Mouse (Mus musculus) neural tube, embryonic 12.5 days (tissue): ENCODE data around the gene Nectin2. TPM values are rescaled to one million over a fixed set of nuclear protein-coding genes. Genes with fewer than 3 reads are reported as not detected.
"Not testable (repeated sequence)": the region's sequence is repeated elsewhere in the genome, so short reads cannot be mapped to it uniquely, and the experiment has no call there.

Experiments
- ATAC-seq: fragments of 200-750 bp; cut with Nextera tagmentation; 2 replicates; pipeline ENCODE4 v1.8.0; 2017; ENCODE audit warnings: low read depth, mild to moderate bottlenecking, moderate TSS enrichment, moderate library complexity; ENCODE audit not compliant: low FRiP score
- H3K27ac ChIP-seq: fragments of 300-500 bp; sonication (generic); 2 replicates; pipeline ENCODE4 v1.5.1; 2016
- H3K27me3 ChIP-seq: fragments of 300-500 bp; sonication (generic); replicated peaks from 2 replicates; pipeline ENCODE4 v1.6.1; 2016; ENCODE audit warnings: mild to moderate bottlenecking
- H3K36me3 ChIP-seq: fragments of 300-500 bp; sonication (generic); 2 replicates; pipeline ENCODE4 v1.6.1; 2016; ENCODE audit warnings: mild to moderate bottlenecking
- H3K4me1 ChIP-seq: fragments of 300-500 bp; sonication (generic); 2 replicates; pipeline ENCODE4 v1.6.1; 2016
- H3K4me2 ChIP-seq: fragments of 300-500 bp; sonication (generic); replicated peaks from 2 replicates; pipeline ENCODE4 v1.6.1; 2016; ENCODE audit warnings: mild to moderate bottlenecking
- H3K4me3 ChIP-seq: fragments of 300-500 bp; sonication (generic); 2 replicates; pipeline ENCODE4 v1.5.1; 2016
- H3K9ac ChIP-seq: fragments of 300-500 bp; sonication (generic); 2 replicates; pipeline ENCODE4 v1.6.1; 2016; ENCODE audit warnings: mild to moderate bottlenecking
- H3K9me3 ChIP-seq: fragments of 300-500 bp; sonication (generic); 2 replicates; pipeline ENCODE4 v1.6.1; 2016; ENCODE audit warnings: mild to moderate bottlenecking
- WGBS: fragments of 180-500 bp; shearing (Covaris S2); methylation state at CpG from one replicate; pipeline ENCODE4 v1.1.7; 2016; 5-methylcytosine and 5-hydroxymethylcytosine counted together
- polyA plus RNA-seq: library from polyadenylated mRNA; unstranded; fragments of >200 nt; fragmentation: Nextera tagmentation; extraction: Ambion mirVana; gene quantifications from 2 replicates; pipeline ENCODE4 v1.2.1, GENCODE M21; 2016

Gene Nectin2
- 63.5 and 64.4 TPM in 2 replicates for polyA plus RNA-seq

GRCm38 (mm10) chr7:19750217-19751069, at the start of gene Nectin2:
TSS of gene Nectin2 (minus strand) at chr7:19750483.
- Histone ChIP-seq H3K27me3 (no peaks in the 10 kb centered on the region), H3K27ac (peak within 1 kb of the TSS; percentile 50; the same call in 1 of the 2 replicates), H3K9ac (peak within 1 kb of the TSS; percentile 87), H3K9me3 (no peaks in the 10 kb centered on the region), H3K4me2 (peak within 1 kb of the TSS; percentile 86), H3K4me3 (peak within 1 kb of the TSS; percentile 84), H3K4me1 (peaks cover 32% of the 10 kb centered on the region), H3K36me3 (no peaks in the 10 kb centered on the region)
- peak; percentile 57 for ATAC-seq
- WGBS: 17% methylated on average over 19 of the region's 19 CpGs

- no peak within 1 kb of the TSS for H3K27ac ChIP-seq
- no peaks in the 10 kb centered on the region for H3K9me3 ChIP-seq
- 2% methylated on average over 32 of the region's 32 CpGs for WGBS
- H3K4me1 ChIP-seq: no peaks in the 10 kb centered on the region
- H3K4me3 ChIP-seq: no peak within 1 kb of the TSS
- peak; percentile 41; the same call in 1 of the 2 replicates for ATAC-seq
- H3K36me3 ChIP-seq: no peaks in the 10 kb centered on the region
- peaks cover 25% of the 10 kb centered on the region for H3K27me3 ChIP-seq
- no peak within 1 kb of the TSS for H3K9ac ChIP-seq
- H3K4me2 ChIP-seq: no peak within 1 kb of the TSS
Measured at GRCm38 (mm10) chr7:19796697-19797588, 46.7 kb upstream of the Nectin2 start, which contains the start of gene Cblc. TSS of gene Cblc (minus strand) at chr7:19796809.

- no peak overlapping the region for H3K9ac ChIP-seq
- H3K27ac ChIP-seq: no peak overlapping the region
- H3K27me3 ChIP-seq: peaks cover 25% of the 10 kb centered on the region
- WGBS: 9% methylated on average over 18 of the region's 18 CpGs
- no peak for ATAC-seq
- H3K9me3 ChIP-seq: no peaks in the 10 kb centered on the region
- no peaks in the 10 kb centered on the region for H3K36me3 ChIP-seq
- no peak overlapping the region for H3K4me3 ChIP-seq
- no peaks in the 10 kb centered on the region for H3K4me1 ChIP-seq
- H3K4me2 ChIP-seq: no peak overlapping the region
Measured at GRCm38 (mm10) chr7:19796254-19796653, 46.0 kb upstream of the Nectin2 start.

- 59% methylated on average over 2 of the region's 2 CpGs for WGBS
Measured at GRCm38 (mm10) chr7:19795236-19795635, 45.0 kb upstream of the Nectin2 start.

GRCm38 (mm10) chr7:19792701-19793630, 42.7 kb upstream of the Nectin2 start:
- no peak for ATAC-seq
- Histone ChIP-seq H3K27ac (no peak overlapping the region), H3K4me1 (peaks cover 4% of the 10 kb centered on the region; the same call in 1 of the 2 replicates), H3K4me3 (no peak overlapping the region), H3K27me3 (peaks cover 25% of the 10 kb centered on the region), H3K36me3 (no peaks in the 10 kb centered on the region), H3K9ac (no peak overlapping the region), H3K4me2 (no peak overlapping the region), H3K9me3 (no peaks in the 10 kb centered on the region)
- WGBS: 85% methylated on average over 19 of the region's 19 CpGs

More at GRCm38 (mm10) chr7:19795236-19795635, 45.0 kb upstream of the Nectin2 start:
- no peak for ATAC-seq
- no peaks in the 10 kb centered on the region for H3K9me3 ChIP-seq
- H3K4me3 ChIP-seq: no peak overlapping the region
- no peak overlapping the region for H3K9ac ChIP-seq
- H3K36me3 ChIP-seq: no peaks in the 10 kb centered on the region
- H3K4me1 ChIP-seq: no peaks in the 10 kb centered on the region
- H3K27ac ChIP-seq: no peak overlapping the region
- H3K4me2 ChIP-seq: no peak overlapping the region
- peaks cover 25% of the 10 kb centered on the region for H3K27me3 ChIP-seq

- not testable (repeated sequence) for H3K27ac ChIP-seq, H3K36me3 ChIP-seq, H3K4me2 ChIP-seq, H3K4me1 ChIP-seq, H3K4me3 ChIP-seq, H3K9me3 ChIP-seq, H3K9ac ChIP-seq, ATAC-seq
- H3K27me3 ChIP-seq: peaks cover 15% of the 10 kb centered on the region
- 90% methylated on average over 2 of the region's 2 CpGs for WGBS
Measured at GRCm38 (mm10) chr7:19791504-19791903, 41.2 kb upstream of the Nectin2 start.

- H3K27me3 ChIP-seq: peaks cover under 1% of the 10 kb centered on the region; the same call in 1 of the 2 replicates
- ATAC-seq: no peak
- no peaks in the 10 kb centered on the region for H3K9me3 ChIP-seq
- H3K4me3 ChIP-seq: peak overlapping the region; percentile 26; the same call in 1 of the 2 replicates
- peak overlapping the region; percentile 64 for H3K4me2 ChIP-seq
- H3K27ac ChIP-seq: no peak overlapping the region
- 0 out of 2 replicates have a peak overlapping the region, but pooled peaks have one; percentile 26 for H3K9ac ChIP-seq
- H3K36me3 ChIP-seq: no peaks in the 10 kb centered on the region
- H3K4me1 ChIP-seq: peaks cover 4% of the 10 kb centered on the region; the same call in 1 of the 2 replicates
- 2% methylated on average over 19 of the region's 19 CpGs for WGBS
Measured at GRCm38 (mm10) chr7:19789904-19790347, 39.6 kb upstream of the Nectin2 start.

GRCm38 (mm10) chr7:19785874-19786458, 35.7 kb upstream of the Nectin2 start:
- Histone ChIP-seq H3K9me3 (no peaks in the 10 kb centered on the region; the same call in 1 of the 2 replicates), H3K4me1 (peaks cover 4% of the 10 kb centered on the region; the same call in 1 of the 2 replicates), H3K36me3 (no peaks in the 10 kb centered on the region), H3K4me2 (no peak overlapping the region), H3K9ac (no peak overlapping the region), H3K4me3 (no peak overlapping the region), H3K27ac (no peak overlapping the region), H3K27me3 (no peaks in the 10 kb centered on the region)
- 44% methylated on average over 12 of the region's 12 CpGs for WGBS
- no peak for ATAC-seq

- no peak for ATAC-seq
- Histone ChIP-seq H3K4me3 (no peak overlapping the region), H3K36me3 (no peaks in the 10 kb centered on the region), H3K27ac (no peak overlapping the region), H3K4me2 (no peak overlapping the region), H3K9me3 (peaks cover 2% of the 10 kb centered on the region), H3K4me1 (peaks cover 4% of the 10 kb centered on the region; the same call in 1 of the 2 replicates), H3K27me3 (no peaks in the 10 kb centered on the region), H3K9ac (no peak overlapping the region)
- WGBS: 46% methylated on average over 11 of the region's 11 CpGs
Measured at GRCm38 (mm10) chr7:19784764-19785535, 34.7 kb upstream of the Nectin2 start.

- H3K36me3 ChIP-seq: no peaks in the 10 kb centered on the region
- no peak overlapping the region for H3K4me3 ChIP-seq
- H3K9ac ChIP-seq: no peak overlapping the region
- no peak overlapping the region for H3K4me2 ChIP-seq
- no peak overlapping the region for H3K27ac ChIP-seq
- no peaks in the 10 kb centered on the region for H3K27me3 ChIP-seq
- no peak for ATAC-seq
- 76% methylated on average over 8 of the region's 8 CpGs for WGBS
- peaks cover 5% of the 10 kb centered on the region for H3K9me3 ChIP-seq
- H3K4me1 ChIP-seq: no peaks in the 10 kb centered on the region
Measured at GRCm38 (mm10) chr7:19783630-19784029, 33.3 kb upstream of the Nectin2 start.
